In genomic region chr7:35121150-35121549, GRCm38 (mm10) we compare ENCODE assay signal across 9 mouse cellular contexts. TPM values are rescaled to one million over a fixed set of nuclear protein-coding genes. Genes with fewer than 3 reads are reported as not detected.
DNase-seq lines count a peak whose midpoint lies in the region; ATAC-seq and TF ChIP-seq lines count a peak whose summit lies in the region.
"Had no signal": no experiment of that assay in that cellular context is flagged by ENCODE, and none has a peak within 500 bp of the region (broad histone marks: within the 10 kb centered on the region; RNA-seq: fewer than 3 reads in every experiment).

No protein-coding gene starts in this region.

- peak overlapping the region; percentile 98 for H3K4me2 ChIP-seq in kidney, embryonic 16.5 days (replicated peaks; ENCODE audit: low read depth, low read length)
- H3K4me2 ChIP-seq in hindbrain, embryonic 11.5 days (replicated peaks; ENCODE audit: low read depth, low read length) = no peak overlapping the region
- peak overlapping the region; percentile 42 for H3K4me2 ChIP-seq in liver, embryonic 14.5 days (ENCODE audit: low read depth)

- peak overlapping the region; percentile 59 for H3K4me3 ChIP-seq in kidney, embryonic 16.5 days (ENCODE audit: low read length)
- peak overlapping the region; percentile 86 for H3K4me3 ChIP-seq in bone marrow, adult 2 months (replicated peaks; ENCODE audit: control insufficient read depth, low read depth, low read length)
- H3K4me3 ChIP-seq in hindbrain, embryonic 11.5 days (ENCODE audit: low read depth, low read length) = no peak overlapping the region
- H3K4me3 ChIP-seq in liver, embryonic 14.5 days (ENCODE audit: insufficient read depth in 1 of 2, low read depth in 2 of 2, low read length in 2 of 2) = peak overlapping the region; percentile 60 to 66

- ATAC-seq in kidney, embryonic 16.5 days (ENCODE audit: low FRiP score, low TSS enrichment) = no peak
- ATAC-seq in hindbrain, embryonic 11.5 days (ENCODE audit: low FRiP score) = no peak
- ATAC-seq in liver, embryonic 14.5 days (ENCODE audit: insufficient read depth) = no peak
- no peak for ATAC-seq in megakaryocyte progenitor cell, adult 5-6 weeks (replicated peaks; ENCODE audit: poor library complexity)

- TF ChIP-seq EP300 in liver, embryonic 14.5 days (IDR thresholded peaks at IDR 0.05; ENCODE audit: low read depth) = no peak

- peaks cover 51% of the 10 kb centered on the region for H3K27me3 ChIP-seq in kidney, embryonic 16.5 days (ENCODE audit: insufficient read depth, low read length)
- peaks cover 58% of the 10 kb centered on the region for H3K27me3 ChIP-seq in hindbrain, embryonic 11.5 days (ENCODE audit: control insufficient read depth, insufficient read depth, low read length)
- peaks cover 46% of the 10 kb centered on the region for H3K27me3 ChIP-seq in liver, embryonic 14.5 days (ENCODE audit: control insufficient read depth, insufficient read depth, low read length)

- H3K36me3 ChIP-seq in kidney, embryonic 16.5 days (ENCODE audit: insufficient read depth, low read length) = no peaks in the 10 kb centered on the region
- H3K36me3 ChIP-seq in hindbrain, embryonic 11.5 days (ENCODE audit: control insufficient read depth, insufficient read depth, low read length) = no peaks in the 10 kb centered on the region
- H3K36me3 ChIP-seq in liver, embryonic 14.5 days (replicated peaks; ENCODE audit: control insufficient read depth, insufficient read depth, low read depth) = no peaks in the 10 kb centered on the region
- H3K36me3 ChIP-seq: G1E had no signal

- no peak overlapping the region for H3K9ac ChIP-seq in kidney, embryonic 16.5 days (replicated peaks; ENCODE audit: low read length)
- H3K9ac ChIP-seq in hindbrain, embryonic 11.5 days (ENCODE audit: low read depth, low read length) = no peak overlapping the region
- H3K9ac ChIP-seq in liver, embryonic 14.5 days (replicated peaks) = peak overlapping the region; percentile 2; the same call in 1 of the 2 replicates

- TF ChIP-seq POLR2A in bone marrow, adult 2 months (IDR thresholded peaks at IDR 0.05; ENCODE audit: borderline replicate concordance, control insufficient read depth, low read depth, low read length) = no peak

- peaks cover 27% of the 10 kb centered on the region for H3K4me1 ChIP-seq in kidney, embryonic 16.5 days (ENCODE audit: insufficient read depth, low read length)
- peaks cover 5% of the 10 kb centered on the region for H3K4me1 ChIP-seq in bone marrow, adult 2 months (ENCODE audit: control insufficient read depth, insufficient read depth, low read length)
- H3K4me1 ChIP-seq in hindbrain, embryonic 11.5 days (replicated peaks; ENCODE audit: control insufficient read depth, insufficient read depth, low read length) = peaks cover 9% of the 10 kb centered on the region
- H3K4me1 ChIP-seq in liver, embryonic 14.5 days (replicated peaks; ENCODE audit: control insufficient read depth in 2 of 2, insufficient read depth in 2 of 2, low read length in 1 of 2) = peaks cover 0 to 5% of the 10 kb centered on the region in 2 experiments; a peak in 1 of 4 replicates

- TF ChIP-seq CTCF in bone marrow, adult 2 months (IDR thresholded peaks at IDR 0.05; ENCODE audit: control insufficient read depth, insufficient read depth, low read length) = no peak
- no peak for TF ChIP-seq CTCF in liver, embryonic 14.5 days (IDR thresholded peaks at IDR 0.05; ENCODE audit: low read depth)

- no peak overlapping the region for H3K27ac ChIP-seq in kidney, embryonic 16.5 days (ENCODE audit: low read length)
- peak overlapping the region; percentile 18; the same call in 1 of the 2 replicates for H3K27ac ChIP-seq in bone marrow, adult 2 months (ENCODE audit: control insufficient read depth, insufficient read depth, low read depth, low read length, poor library complexity)
- no peak overlapping the region for H3K27ac ChIP-seq in hindbrain, embryonic 11.5 days (ENCODE audit: low read depth, low read length)
- H3K27ac ChIP-seq in liver, embryonic 14.5 days = no peak overlapping the region

- H3K9me3 ChIP-seq in kidney, embryonic 16.5 days (ENCODE audit: low read length) = no peaks in the 10 kb centered on the region
- no peaks in the 10 kb centered on the region for H3K9me3 ChIP-seq in hindbrain, embryonic 11.5 days (ENCODE audit: control insufficient read depth, low read length)
- no peaks in the 10 kb centered on the region for H3K9me3 ChIP-seq in liver, embryonic 14.5 days (ENCODE audit: control insufficient read depth, low read length)

- DNase-seq in kidney, adult 18-20 months = no peak
- DNase-seq in hindbrain, embryonic 11.5 days (ENCODE audit: low spot score) = peak; percentile 13
- no peak for DNase-seq in liver, embryonic 14.5 days (ENCODE audit: low read depth in 3 of 3, low spot score in 3 of 3)
- no peak for DNase-seq in cerebellum, postnatal 25 days
- no peak for DNase-seq in Muller cell, postnatal 12 days (ENCODE audit: inconsistent ontology term)

- WGBS in kidney, embryonic 16.5 days = 53% methylated on average over 8 of the region's 8 CpGs
- WGBS in bone marrow, adult 2 months = 27% methylated on average over 8 of the region's 8 CpGs
- 33% methylated on average over 8 of the region's 8 CpGs for WGBS in hindbrain, embryonic 11.5 days
- WGBS in liver, embryonic 14.5 days (ENCODE audit: insufficient replicate concordance) = 31% methylated on average over 8 of the region's 8 CpGs

RNA-seq across cellular contexts. Expression of gene Cebpa, which starts 2.1 kb away (rescaled TPM):
- polyA plus RNA-seq in kidney, embryonic 16.5 days (2015; fragmentation: Nextera tagmentation; extraction: Ambion mirVana) = 1.1 and 1.4 TPM in 2 replicates
- 8.9 and 14.2 TPM in 2 replicates for polyA plus RNA-seq in bone marrow, adult 2 months (2011; ENCODE audit: insufficient read depth, insufficient read length, low replicate concordance, missing spikeins)
- polyA plus RNA-seq in hindbrain, embryonic 11.5 days (2014; fragmentation: Nextera tagmentation; extraction: Ambion mirVana) = 0.43 and 0.54 TPM in 2 replicates
- polyA plus RNA-seq in liver, embryonic 14.5 days (2012; rRNA removed) = 15.0 and 18.2 TPM in 2 replicates
- 6.5 and 7.1 TPM in 2 replicates for polyA plus RNA-seq in liver, embryonic 14.5 days (2014; fragmentation: Nextera tagmentation; extraction: Ambion mirVana)
- 70.5 and 75.2 TPM in 2 replicates for total RNA-seq in megakaryocyte progenitor cell, adult 5-6 weeks (2015)
- total RNA-seq in megakaryocyte progenitor cell, adult 5-6 weeks (2017) = 27.2 and 29.0 TPM in 2 replicates
- total RNA-seq: G1E had no signal
